Mouse (Mus musculus) MEL (cell line): ENCODE measurements around the gene Nt5c1a. TPM values are rescaled to one million over a fixed set of nuclear protein-coding genes. Genes with fewer than 3 reads are reported as not detected.
"Not testable (repeated sequence)": the region's sequence is repeated elsewhere in the genome, so short reads cannot be mapped to it uniquely, and the experiment has no call there.

Source experiments
- DNase-seq: peaks from one replicate; pipeline ENCODE4 v3.0.0; 2011; ENCODE audit warnings: low read depth, low spot score
- H3K27ac ChIP-seq: 2 replicates; pipeline ENCODE4 v1.5.1; 2012; ENCODE audit warnings: low read depth, mild to moderate bottlenecking, control low read depth, low read length, moderate library complexity; ENCODE audit not compliant: control insufficient read depth
- H3K27me3 ChIP-seq, 2 experiments: fragments of 150-350 bp in 1 of 2; sonication (generic) in 1 of 2; 2 replicates each; pipeline ENCODE4 v1.6.1; 2012; ENCODE audit warnings: low read length in 2 of 2, mild to moderate bottlenecking in 2 of 2, improper control_type of control experiment in 1 of 2, moderate library complexity in 1 of 2; ENCODE audit not compliant: insufficient read depth in 2 of 2, control insufficient read depth in 1 of 2
- H3K36me3 ChIP-seq, 2 experiments: 2 replicates each; pipeline ENCODE4 v1.6.1; 2012 to 2014; ENCODE audit warnings: low read length in 2 of 2, improper control_type of control experiment in 1 of 2, inconsistent platforms in 1 of 2, mild to moderate bottlenecking in 1 of 2; ENCODE audit not compliant: insufficient read depth in 2 of 2, control insufficient read depth in 1 of 2
- H3K4me1 ChIP-seq, 2 experiments: fragments of 150-350 bp in 1 of 2; sonication (generic) in 1 of 2; 2 replicates each; pipeline ENCODE4 v1.6.1; 2012; ENCODE audit warnings: low read length in 2 of 2, improper control_type of control experiment in 1 of 2, mild to moderate bottlenecking in 1 of 2; ENCODE audit not compliant: insufficient read depth in 2 of 2, control insufficient read depth in 1 of 2
- H3K4me3 ChIP-seq, 2 experiments: fragments of 150-350 bp in 1 of 2; sonication (generic) in 1 of 2; 2 replicates each; pipeline ENCODE4 v1.5.1; 2012; ENCODE audit warnings: low read depth in 2 of 2, low read length in 2 of 2, mild to moderate bottlenecking in 2 of 2, moderate library complexity in 2 of 2, control low read depth in 1 of 2, improper control_type of control experiment in 1 of 2; ENCODE audit not compliant: control insufficient read depth in 1 of 2, insufficient read depth in 1 of 2
- H3K79me2 ChIP-seq: 2 replicates; pipeline ENCODE4 v1.6.1; 2012; ENCODE audit warnings: mild to moderate bottlenecking, low read length, moderate library complexity; ENCODE audit not compliant: control insufficient read depth, poor library complexity, insufficient read depth
- H3K9ac ChIP-seq: 2 replicates; pipeline ENCODE4 v1.6.1; 2012; ENCODE audit warnings: low read depth, mild to moderate bottlenecking, control low read depth, low read length, moderate library complexity; ENCODE audit not compliant: control insufficient read depth, poor library complexity, severe bottlenecking
- H3K9me3 ChIP-seq: fragments of 150-350 bp; sonication (generic); replicated peaks from 2 replicates; pipeline ENCODE4 v1.6.1; 2012; ENCODE audit warnings: mild to moderate bottlenecking, low read length, improper control_type of control experiment, moderate library complexity; ENCODE audit not compliant: insufficient read depth
- CHD2 ChIP-seq: IDR thresholded peaks from 2 replicates; pipeline ENCODE4 v1.6.1; 2011; ENCODE audit warnings: low read length, improper control_type of control experiment
- E2F4 ChIP-seq: IDR thresholded peaks from 2 replicates; pipeline ENCODE4 v1.6.1; 2011; ENCODE audit warnings: low read depth, low read length, improper control_type of control experiment, borderline replicate concordance
- EP300 ChIP-seq, 2 experiments: IDR thresholded peaks; 2 replicates each; pipeline ENCODE4 v1.6.1; 2011; ENCODE audit warnings: improper control_type of control experiment in 2 of 2, low read length in 2 of 2, low read depth in 1 of 2, mild to moderate bottlenecking in 1 of 2
- ETS1 ChIP-seq: IDR thresholded peaks from 2 replicates; pipeline ENCODE4 v1.6.1; 2012; ENCODE audit warnings: low read depth, mild to moderate bottlenecking, inconsistent platforms, low read length, improper control_type of control experiment, moderate library complexity
- GATA1 ChIP-seq: IDR thresholded peaks from 2 replicates; pipeline ENCODE4 v1.6.1; 2011; ENCODE audit warnings: low read depth, low read length, improper control_type of control experiment
- JUND ChIP-seq: IDR thresholded peaks from 2 replicates; pipeline ENCODE4 v1.6.1; 2011; ENCODE audit warnings: low read depth, mild to moderate bottlenecking, improper control_type of control experiment, low read length
- KAT2A ChIP-seq: conservative IDR thresholded peaks from 2 replicates; pipeline ENCODE4 v1.6.1; 2012; ENCODE audit warnings: low read depth, low read length, improper control_type of control experiment, inconsistent platforms
- MYC ChIP-seq: IDR thresholded peaks from 2 replicates; pipeline ENCODE4 v1.6.1; 2011; ENCODE audit warnings: low read depth, mild to moderate bottlenecking, low read length, improper control_type of control experiment, moderate library complexity
- NRF1 ChIP-seq: IDR thresholded peaks from 2 replicates; pipeline ENCODE4 v1.6.1; 2014; ENCODE audit warnings: low read depth, mild to moderate bottlenecking, inconsistent platforms, low read length, improper control_type of control experiment, moderate library complexity; ENCODE audit not compliant: poor library complexity, insufficient read depth, severe bottlenecking
- POLR2A ChIP-seq, 2 experiments: IDR thresholded peaks; 2 replicates each; pipeline ENCODE4 v1.6.1; 2011 to 2012; ENCODE audit warnings: low read length in 2 of 2, mild to moderate bottlenecking in 2 of 2, control low read depth in 1 of 2, improper control_type of control experiment in 1 of 2, low read depth in 1 of 2, moderate library complexity in 1 of 2; ENCODE audit not compliant: control insufficient read depth in 1 of 2, insufficient read depth in 1 of 2, poor library complexity in 1 of 2
- RCOR1 ChIP-seq: IDR thresholded peaks from 2 replicates; pipeline ENCODE4 v1.6.1; 2012; ENCODE audit warnings: low read depth, mild to moderate bottlenecking, inconsistent platforms, low read length, improper control_type of control experiment
- TAL1 ChIP-seq: IDR thresholded peaks from 2 replicates; pipeline ENCODE4 v1.6.1; 2012; ENCODE audit warnings: mild to moderate bottlenecking, inconsistent platforms, low read length, moderate library complexity, mixed read lengths
- TCF12 ChIP-seq: IDR thresholded peaks from 2 replicates; pipeline ENCODE4 v1.6.1; 2014; ENCODE audit warnings: low read depth, mild to moderate bottlenecking, inconsistent platforms, low read length, improper control_type of control experiment, moderate library complexity
- USF1 ChIP-seq: IDR thresholded peaks from 2 replicates; pipeline ENCODE4 v1.6.1; 2014; ENCODE audit warnings: low read depth, mild to moderate bottlenecking, inconsistent platforms, low read length, improper control_type of control experiment, moderate library complexity
- ZKSCAN1 ChIP-seq: IDR thresholded peaks from 2 replicates; pipeline ENCODE4 v1.6.1; 2012; ENCODE audit warnings: low read depth, mild to moderate bottlenecking, inconsistent platforms, low read length, improper control_type of control experiment, moderate library complexity
- polyA plus RNA-seq, 2 experiments: library from polyadenylated mRNA; stranded (reverse) in 1 of 2; unstranded in 1 of 2; fragments of >175 nt in 1 of 2; fragments of >200 nt in 1 of 2; gene quantifications; 2 replicates each; pipeline versions ENCODE4 v1.2.1 to v1.2.4; 2012; ENCODE audit warnings: low replicate concordance in 2 of 2, low read depth in 1 of 2; ENCODE audit not compliant: insufficient read length in 2 of 2, insufficient read depth in 1 of 2, missing spikeins in 1 of 2
- total RNA-seq: library from RNA; depleted of rRNA; stranded (reverse); fragments of 300-350 nt; gene quantifications from 2 replicates; pipeline ENCODE4 v1.2.3, GENCODE M21; 2012

The Nt5c1a gene
- total and polyA plus RNA-seq, 3 experiments, result not detected

DNA sequence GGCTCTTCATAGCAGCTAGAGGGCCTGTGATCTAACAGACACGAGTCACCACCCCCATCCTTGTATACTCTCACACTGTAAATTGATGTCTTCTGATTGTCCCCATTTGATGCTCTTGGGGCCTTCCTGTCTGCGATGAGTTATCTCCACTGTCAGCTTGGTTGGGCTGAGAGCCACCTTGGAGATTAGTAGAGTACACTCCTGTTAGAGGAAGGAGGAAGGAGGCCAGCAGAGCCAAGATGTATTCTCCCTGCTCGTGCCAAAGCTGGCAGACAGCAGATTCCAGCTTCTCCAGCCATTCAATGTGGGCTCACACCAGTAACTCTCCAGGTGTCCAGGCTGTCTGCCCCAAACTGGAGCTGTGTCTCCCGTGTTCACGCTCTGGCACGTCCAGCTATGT is 40.7 kb upstream of the Nt5c1a start:
- H3K9me3 ChIP-seq, result no peaks in the 10 kb centered on the region

DNA sequence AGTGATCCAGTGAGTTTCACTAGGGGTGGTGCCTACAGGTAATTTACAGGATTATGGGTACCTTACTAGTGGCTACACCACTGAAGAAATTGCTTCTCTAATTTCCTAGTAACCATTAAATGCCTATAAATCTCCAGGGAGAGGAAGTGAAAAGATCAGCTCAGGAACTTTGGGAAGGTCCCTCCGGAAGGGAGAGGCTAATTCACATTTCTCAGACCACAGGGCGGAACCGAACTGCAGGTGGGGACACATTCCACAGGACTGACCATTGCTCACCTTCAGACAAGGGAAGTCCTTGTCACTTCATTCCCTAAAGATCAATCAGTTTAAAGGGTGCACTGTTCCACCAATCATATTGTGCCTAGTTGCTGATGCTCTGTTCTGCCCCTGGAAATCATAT is 40.1 kb upstream of the Nt5c1a start:
- peaks cover 0 to 15% of the 10 kb centered on the region in 2 experiments; a peak in 2 of 4 replicates for H3K36me3 ChIP-seq
- H3K4me1 ChIP-seq, result peaks cover 0 to 22% of the 10 kb centered on the region in 2 experiments; a peak in 3 of 4 replicates
- not testable (repeated sequence) for H3K79me2 ChIP-seq, H3K27me3 ChIP-seq, DNase-seq, H3K9ac ChIP-seq, H3K4me3 ChIP-seq, H3K27ac ChIP-seq, H3K9me3 ChIP-seq

More for the DNA sequence above, 40.7 kb upstream of the Nt5c1a start:
- peaks cover 0 to 15% of the 10 kb centered on the region in 2 experiments; a peak in 2 of 4 replicates for H3K36me3 ChIP-seq
- H3K4me3 ChIP-seq, result no peak overlapping the region
- no peak overlapping the region for H3K27ac ChIP-seq
- peaks cover 0 to 2% of the 10 kb centered on the region in 2 experiments; a peak in 1 of 4 replicates for H3K27me3 ChIP-seq
- peaks cover 0 to 22% of the 10 kb centered on the region in 2 experiments; a peak in 3 of 4 replicates for H3K4me1 ChIP-seq
- no peak overlapping the region for H3K9ac ChIP-seq
- TF ChIP-seq NRF1 (no peak), CHD2 (no peak), USF1 (no peak), MYC (no peak), GATA1 (peak; percentile 65), ZKSCAN1 (no peak), POLR2A (IDR thresholded peaks at IDR 0.05; ENCODE audit: control insufficient read depth in 1 of 2, insufficient read depth in 1 of 2, low read depth in 1 of 2, low read length in 2 of 2, poor library complexity in 1 of 2) (no peak), EP300 (IDR thresholded peaks at IDR 0.05; ENCODE audit: low read depth in 1 of 2, low read length in 2 of 2) (peak; percentile 53 to 71), ETS1 (0 out of 2 replicates have a peak, but pooled peaks have one; percentile 24), RCOR1 (peak; percentile 55; the same call in 1 of the 2 replicates), TCF12 (peak; percentile 71), KAT2A (no peak), JUND (no peak), TAL1 (peak; percentile 33; the same call in 1 of the 2 replicates), E2F4 (no peak)
- TF ChIP-seq, all 39 proteins: peak for 6
- peak; percentile 71 for DNase-seq
- no peaks in the 10 kb centered on the region for H3K79me2 ChIP-seq
